Mouse (Mus musculus): ENCODE measurements at regions not wholly inside any gene's neighbourhood (a gene's known extent, or its start where the extent isn't known, plus 50 kb on each side); places are given as distances from the start of the nearest gene placed in this dataset.

DNA sequence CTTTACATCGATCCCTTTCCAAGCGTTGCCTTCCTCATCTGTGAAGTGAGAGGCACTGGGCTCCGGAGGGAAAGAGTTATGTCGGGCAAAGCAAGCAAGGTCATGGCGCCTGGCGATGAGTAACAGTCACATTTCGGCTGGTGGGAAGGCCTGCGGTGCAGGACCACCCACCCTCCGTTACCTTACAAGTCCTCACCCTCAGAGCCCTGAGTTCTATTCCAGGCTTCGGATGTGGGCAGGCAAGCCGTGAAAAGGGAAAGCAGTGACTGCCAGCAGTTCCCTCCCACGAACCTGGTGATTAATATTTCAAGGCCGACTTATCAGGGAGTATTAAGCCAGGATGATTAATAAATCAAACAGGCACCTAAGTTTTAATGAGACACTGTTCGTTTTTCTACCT is 209.7 kb downstream of the Drd1 start:
- Histone ChIP-seq H3K4me3 (no peak overlapping the region), H3K27me3 (ENCODE audit: control insufficient read depth, insufficient read depth, insufficient read length) (peaks cover 5% of the 10 kb centered on the region), H3K36me3 (ENCODE audit: control insufficient read depth, insufficient read depth) (no peaks in the 10 kb centered on the region), H3ac (ENCODE audit: control insufficient read depth, insufficient read length) (no peak overlapping the region), H3K79me2 (ENCODE audit: control insufficient read depth, insufficient read depth) (no peaks in the 10 kb centered on the region), H3K4me2 (ENCODE audit: low read depth) (no peak overlapping the region)
- TF ChIP-seq E2F4 (IDR thresholded peaks at IDR 0.05; ENCODE audit: insufficient read depth) (no peak), TCF3 (IDR thresholded peaks at IDR 0.05; ENCODE audit: insufficient read length, low read depth) (no peak), POLR2AphosphoS2 (IDR thresholded peaks at IDR 0.05; ENCODE audit: insufficient read length, low read depth) (no peak), TCF12 (IDR thresholded peaks at IDR 0.05; ENCODE audit: insufficient read depth, poor library complexity, severe bottlenecking) (no peak), MYOG (IDR thresholded peaks at IDR 0.05; ENCODE audit: control insufficient read depth in 1 of 3, insufficient read depth in 1 of 3, insufficient read length in 2 of 3, low read depth in 2 of 3) (no peak), MAX (IDR thresholded peaks at IDR 0.05; ENCODE audit: low read depth) (no peak), MYOD1 (IDR thresholded peaks at IDR 0.05; ENCODE audit: control insufficient read depth in 1 of 3, insufficient read length in 2 of 3, low read depth in 2 of 3) (no peak), SRF (IDR thresholded peaks at IDR 0.05; ENCODE audit: control insufficient read depth, insufficient read length, low read depth) (no peak), CEBPB (IDR thresholded peaks at IDR 0.05; ENCODE audit: insufficient read depth, poor library complexity, severe bottlenecking) (no peak)

DNA sequence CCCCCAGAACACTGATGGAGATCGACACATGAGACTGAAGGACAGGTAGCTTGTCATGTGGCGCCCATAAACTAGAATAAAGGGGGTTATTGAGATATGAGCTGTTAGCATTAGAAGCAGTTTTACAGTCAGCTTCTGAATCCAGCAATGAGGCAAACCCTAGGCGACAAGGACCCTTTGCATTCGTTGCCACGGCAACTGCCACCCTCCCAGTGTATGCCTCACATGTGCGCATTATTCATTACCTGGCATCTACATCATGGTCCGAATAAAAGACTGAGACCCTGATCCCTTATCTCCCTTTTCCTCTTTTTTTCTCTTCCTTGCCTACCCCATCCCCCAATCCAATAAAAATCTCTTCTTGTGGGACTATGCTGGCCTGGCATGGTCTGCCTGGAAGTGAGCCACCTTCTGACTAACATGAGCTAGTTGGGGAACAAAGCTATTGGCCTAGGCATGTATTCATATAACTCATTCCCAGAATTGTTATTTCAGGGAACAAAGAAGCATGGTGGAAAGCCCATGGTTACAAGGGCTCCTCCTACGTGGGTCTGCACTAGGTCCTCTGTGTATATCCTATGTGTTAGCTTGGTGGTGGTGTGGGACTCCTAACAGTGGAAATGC is 229.4 kb downstream of the Drd1 start:
- Histone ChIP-seq H3K27me3 (ENCODE audit: control insufficient read depth, insufficient read depth, insufficient read length) (no peaks in the 10 kb centered on the region), H3ac (ENCODE audit: control insufficient read depth, insufficient read length) (no peak overlapping the region), H3K4me3 (no peak overlapping the region), H3K4me2 (ENCODE audit: low read depth) (no peak overlapping the region), H3K79me2 (ENCODE audit: control insufficient read depth, insufficient read depth) (no peaks in the 10 kb centered on the region), H3K36me3 (ENCODE audit: control insufficient read depth, insufficient read depth) (no peaks in the 10 kb centered on the region)
- TF ChIP-seq MYOD1 (IDR thresholded peaks at IDR 0.05; ENCODE audit: control insufficient read depth in 1 of 3, insufficient read length in 2 of 3, low read depth in 2 of 3): no peak
- no peak for TF ChIP-seq POLR2A (IDR thresholded peaks at IDR 0.05; ENCODE audit: insufficient read length, low read depth)
- TF ChIP-seq POLR2AphosphoS2 (IDR thresholded peaks at IDR 0.05; ENCODE audit: insufficient read length, low read depth): no peak
- TF ChIP-seq CEBPB (IDR thresholded peaks at IDR 0.05; ENCODE audit: insufficient read depth, poor library complexity, severe bottlenecking): no peak
- TF ChIP-seq E2F4 (IDR thresholded peaks at IDR 0.05; ENCODE audit: insufficient read depth): no peak

DNA sequence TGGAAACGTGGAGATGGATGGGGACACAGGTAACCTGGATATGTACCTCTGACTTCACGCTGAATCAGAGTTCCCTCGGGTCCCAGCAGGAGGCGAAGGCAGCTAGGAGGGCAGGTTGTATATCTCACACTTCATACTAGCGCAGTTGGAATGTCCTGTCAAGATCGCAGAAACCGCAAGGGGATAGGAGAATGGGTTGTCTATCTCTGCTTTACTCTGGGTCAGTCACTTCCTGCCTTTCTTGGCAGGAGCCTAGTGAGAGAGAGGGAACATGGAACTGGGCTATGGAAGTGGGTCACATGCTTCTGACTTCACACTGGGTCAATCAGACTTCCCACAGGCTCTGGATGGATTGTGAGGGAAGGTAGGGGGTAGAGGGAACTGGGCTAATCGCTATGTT is 233.4 kb downstream of the Drd1 start:
- TF ChIP-seq USF1 (IDR thresholded peaks at IDR 0.05; ENCODE audit: low read depth) (no peak), REST (IDR thresholded peaks at IDR 0.05; ENCODE audit: insufficient read depth, insufficient read length) (no peak), POLR2A (IDR thresholded peaks at IDR 0.05; ENCODE audit: insufficient read length, low read depth) (no peak), E2F4 (IDR thresholded peaks at IDR 0.05; ENCODE audit: insufficient read depth) (no peak), MYOG (IDR thresholded peaks at IDR 0.05; ENCODE audit: control insufficient read depth in 1 of 3, insufficient read depth in 1 of 3, insufficient read length in 2 of 3, low read depth in 2 of 3) (no peak), SRF (IDR thresholded peaks at IDR 0.05; ENCODE audit: control insufficient read depth, insufficient read length, low read depth) (no peak), MYOD1 (IDR thresholded peaks at IDR 0.05; ENCODE audit: control insufficient read depth in 1 of 3, insufficient read length in 2 of 3, low read depth in 2 of 3) (no peak), TCF3 (IDR thresholded peaks at IDR 0.05; ENCODE audit: insufficient read length, low read depth) (no peak)
- Histone ChIP-seq H3K4me3 (no peak overlapping the region), H3K27me3 (ENCODE audit: control insufficient read depth, insufficient read depth, insufficient read length) (no peaks in the 10 kb centered on the region), H3ac (ENCODE audit: control insufficient read depth, insufficient read length) (no peak overlapping the region), H3K79me2 (ENCODE audit: control insufficient read depth, insufficient read depth) (no peaks in the 10 kb centered on the region), H3K4me2 (ENCODE audit: low read depth) (no peak overlapping the region), H3K36me3 (ENCODE audit: control insufficient read depth, insufficient read depth) (no peaks in the 10 kb centered on the region)

DNA sequence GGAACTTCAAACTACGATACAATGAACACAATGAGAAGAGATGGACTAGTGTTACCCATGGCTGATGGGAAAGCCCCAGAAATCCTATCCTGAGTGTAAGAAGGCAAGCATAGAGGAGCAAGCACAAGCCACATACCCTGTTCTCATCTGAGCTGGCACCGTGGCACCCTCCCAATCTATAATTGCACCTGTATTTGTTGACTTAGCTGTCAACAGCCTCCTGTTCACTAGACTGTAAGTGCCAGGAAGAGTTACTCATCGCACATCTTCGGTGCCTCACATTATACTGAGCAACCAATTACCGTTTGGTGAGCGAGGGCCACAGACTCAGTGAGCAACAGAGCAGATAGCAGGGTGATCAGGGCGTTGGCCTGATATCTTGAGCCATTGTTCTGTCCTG is 239.9 kb downstream of the Drd1 start:
- H3K4me2 ChIP-seq (ENCODE audit: low read depth): no peak overlapping the region
- no peaks in the 10 kb centered on the region for H3K79me2 ChIP-seq (ENCODE audit: control insufficient read depth, insufficient read depth)
- H3K4me3 ChIP-seq: no peak overlapping the region
- H3ac ChIP-seq (ENCODE audit: control insufficient read depth, insufficient read length): no peak overlapping the region
- no peaks in the 10 kb centered on the region for H3K27me3 ChIP-seq (ENCODE audit: control insufficient read depth, insufficient read depth, insufficient read length)
- no peaks in the 10 kb centered on the region for H3K36me3 ChIP-seq (ENCODE audit: control insufficient read depth, insufficient read depth)
- no peak for TF ChIP-seq MAX (IDR thresholded peaks at IDR 0.05; ENCODE audit: low read depth)
- TF ChIP-seq MYOD1 (IDR thresholded peaks at IDR 0.05; ENCODE audit: control insufficient read depth in 1 of 3, insufficient read length in 2 of 3, low read depth in 2 of 3): no peak
- no peak for TF ChIP-seq E2F4 (IDR thresholded peaks at IDR 0.05; ENCODE audit: insufficient read depth)
- TF ChIP-seq REST (IDR thresholded peaks at IDR 0.05; ENCODE audit: insufficient read depth, insufficient read length): no peak
- no peak for TF ChIP-seq TCF12 (IDR thresholded peaks at IDR 0.05; ENCODE audit: insufficient read depth, poor library complexity, severe bottlenecking)
- TF ChIP-seq TCF3 (IDR thresholded peaks at IDR 0.05; ENCODE audit: insufficient read length, low read depth): no peak
- TF ChIP-seq CEBPB (IDR thresholded peaks at IDR 0.05; ENCODE audit: insufficient read depth, poor library complexity, severe bottlenecking): no peak
- no peak for TF ChIP-seq USF1 (IDR thresholded peaks at IDR 0.05; ENCODE audit: low read depth)
- TF ChIP-seq POLR2A (IDR thresholded peaks at IDR 0.05; ENCODE audit: insufficient read length, low read depth): no peak
- TF ChIP-seq SRF (IDR thresholded peaks at IDR 0.05; ENCODE audit: control insufficient read depth, insufficient read length, low read depth): no peak
- TF ChIP-seq POLR2AphosphoS2 (IDR thresholded peaks at IDR 0.05; ENCODE audit: insufficient read length, low read depth): no peak
- no peak for TF ChIP-seq MYOG (IDR thresholded peaks at IDR 0.05; ENCODE audit: control insufficient read depth in 1 of 3, insufficient read depth in 1 of 3, insufficient read length in 2 of 3, low read depth in 2 of 3)

DNA sequence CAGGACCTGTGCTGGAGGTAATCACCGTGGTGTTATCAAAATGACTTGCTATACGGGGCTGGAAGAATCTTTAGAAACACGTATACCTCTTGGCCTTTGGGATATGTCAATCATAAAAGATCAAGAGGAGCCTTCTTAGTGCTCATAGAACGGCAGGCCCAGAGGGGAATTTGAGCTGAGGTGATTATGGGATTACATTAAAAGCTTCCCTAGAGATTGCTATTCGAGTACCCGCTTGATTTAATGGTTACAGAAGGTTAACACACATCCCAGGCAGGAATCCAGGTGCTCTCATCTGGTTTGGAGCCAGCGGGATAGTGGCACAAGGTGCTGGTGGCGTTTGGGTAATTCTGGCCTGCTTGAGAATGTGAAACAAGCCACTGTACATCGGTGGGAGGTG is 241.4 kb downstream of the Drd1 start:
- Histone ChIP-seq H3K4me3 (no peak overlapping the region), H3ac (ENCODE audit: control insufficient read depth, insufficient read length) (no peak overlapping the region), H3K79me2 (ENCODE audit: control insufficient read depth, insufficient read depth) (no peaks in the 10 kb centered on the region), H3K36me3 (ENCODE audit: control insufficient read depth, insufficient read depth) (no peaks in the 10 kb centered on the region), H3K27me3 (ENCODE audit: control insufficient read depth, insufficient read depth, insufficient read length) (no peaks in the 10 kb centered on the region), H3K4me2 (ENCODE audit: low read depth) (no peak overlapping the region)
- TF ChIP-seq CEBPB (IDR thresholded peaks at IDR 0.05; ENCODE audit: insufficient read depth, poor library complexity, severe bottlenecking) (no peak), SRF (IDR thresholded peaks at IDR 0.05; ENCODE audit: control insufficient read depth, insufficient read length, low read depth) (no peak), MYOG (IDR thresholded peaks at IDR 0.05; ENCODE audit: control insufficient read depth in 1 of 3, insufficient read depth in 1 of 3, insufficient read length in 2 of 3, low read depth in 2 of 3) (no peak), USF1 (IDR thresholded peaks at IDR 0.05; ENCODE audit: low read depth) (no peak), TCF12 (IDR thresholded peaks at IDR 0.05; ENCODE audit: insufficient read depth, poor library complexity, severe bottlenecking) (no peak), POLR2AphosphoS2 (IDR thresholded peaks at IDR 0.05; ENCODE audit: insufficient read length, low read depth) (no peak), E2F4 (IDR thresholded peaks at IDR 0.05; ENCODE audit: insufficient read depth) (no peak), POLR2A (IDR thresholded peaks at IDR 0.05; ENCODE audit: insufficient read length, low read depth) (no peak), TCF3 (IDR thresholded peaks at IDR 0.05; ENCODE audit: insufficient read length, low read depth) (no peak), MYOD1 (IDR thresholded peaks at IDR 0.05; ENCODE audit: control insufficient read depth in 1 of 3, insufficient read length in 2 of 3, low read depth in 2 of 3) (no peak), REST (IDR thresholded peaks at IDR 0.05; ENCODE audit: insufficient read depth, insufficient read length) (no peak), MAX (IDR thresholded peaks at IDR 0.05; ENCODE audit: low read depth) (no peak)

Measured in myocyte (in vitro differentiated cells).